Mouse (Mus musculus) lung, embryonic 15.5 days (tissue): Measurements from ENCODE around the gene Hist2h3c2. TPM values are rescaled to one million over a fixed set of nuclear protein-coding genes. Genes with fewer than 3 reads are reported as not detected.
A peak's percentile ranks its signal among the peaks of the same experiment; 100 is the strongest.
"Not testable (repeated sequence)": the region's sequence is repeated elsewhere in the genome, so short reads cannot be mapped to it uniquely, and the experiment has no call there.

Source experiments
- ATAC-seq: fragments of 200-750 bp; cut with Nextera tagmentation; 2 replicates; pipeline ENCODE4 v1.8.0; 2017; ENCODE audit warnings: moderate number of reproducible peaks, borderline replicate concordance; ENCODE audit not compliant: low FRiP score, low TSS enrichment; ENCODE audit errors: extremely low read depth
- H3K27ac ChIP-seq: fragments of 300-500 bp; sonication (generic); 2 replicates; pipeline ENCODE4 v1.5.1; 2015; ENCODE audit warnings: moderate library complexity, mild to moderate bottlenecking, inconsistent platforms
- H3K27me3 ChIP-seq: fragments of 300-500 bp; sonication (generic); 2 replicates; pipeline ENCODE4 v1.6.1; 2015; ENCODE audit warnings: inconsistent platforms
- H3K36me3 ChIP-seq: fragments of 300-500 bp; sonication (generic); 2 replicates; pipeline ENCODE4 v1.6.1; 2015; ENCODE audit warnings: inconsistent platforms
- H3K4me1 ChIP-seq: fragments of 300-500 bp; sonication (generic); 2 replicates; pipeline ENCODE4 v1.6.1; 2015; ENCODE audit warnings: inconsistent platforms
- H3K4me2 ChIP-seq: fragments of 300-500 bp; sonication (generic); 2 replicates; pipeline ENCODE4 v1.6.1; 2015; ENCODE audit warnings: inconsistent platforms, mild to moderate bottlenecking, moderate library complexity
- H3K4me3 ChIP-seq: fragments of 300-500 bp; sonication (generic); 2 replicates; pipeline ENCODE4 v1.5.1; 2015; ENCODE audit warnings: mild to moderate bottlenecking, inconsistent platforms
- H3K9ac ChIP-seq: fragments of 300-500 bp; sonication (generic); 2 replicates; pipeline ENCODE4 v1.6.1; 2015; ENCODE audit warnings: inconsistent platforms
- H3K9me3 ChIP-seq: fragments of 300-500 bp; sonication (generic); 2 replicates; pipeline ENCODE4 v1.6.1; 2016; ENCODE audit warnings: inconsistent platforms
- WGBS: fragments of 180-500 bp; shearing (Covaris S2); methylation state at CpG from one replicate; pipeline ENCODE4 v1.1.7; 2015; 5-methylcytosine and 5-hydroxymethylcytosine counted together
- polyA plus RNA-seq: library from polyadenylated mRNA; unstranded; fragments of >200 nt; fragmentation: Nextera tagmentation; extraction: Ambion mirVana; gene quantifications from 2 replicates; pipeline ENCODE4 v1.2.1, GENCODE M21; 2015

Gene Hist2h3c2
- polyA plus RNA-seq, 1 experiment from 2014 or later = 9.8 TPM

- no peaks in the 10 kb centered on the region for H3K9me3 ChIP-seq
- H3K4me2 ChIP-seq = no peak overlapping the region
- peaks cover 26% of the 10 kb centered on the region for H3K4me1 ChIP-seq
- no peak overlapping the region for H3K4me3 ChIP-seq
- H3K27ac ChIP-seq = no peak overlapping the region
- no peaks in the 10 kb centered on the region for H3K27me3 ChIP-seq
- WGBS = 46% methylated on average over 8 of the region's 8 CpGs
- H3K36me3 ChIP-seq = no peaks in the 10 kb centered on the region
- no peak overlapping the region for H3K9ac ChIP-seq
- 0 out of 2 replicates have a peak, but pooled peaks have one; percentile 21 for ATAC-seq
These were observed 12.0 kb downstream of the Hist2h3c2 start for GRCm38 (mm10) chr3:96226695-96227648.

GRCm38 (mm10) chr3:96225421-96225820 is 13.5 kb downstream of the Hist2h3c2 start:
- Histone ChIP-seq H3K4me3 (no peak overlapping the region), H3K4me1 (peaks cover 28% of the 10 kb centered on the region), H3K27ac (no peak overlapping the region), H3K4me2 (no peak overlapping the region), H3K9me3 (no peaks in the 10 kb centered on the region), H3K36me3 (no peaks in the 10 kb centered on the region), H3K27me3 (no peaks in the 10 kb centered on the region), H3K9ac (no peak overlapping the region)
- 46% methylated on average over 2 of the region's 2 CpGs for WGBS
- no peak for ATAC-seq

GRCm38 (mm10) chr3:96222774-96223173 is 16.2 kb downstream of the Hist2h3c2 start:
- Histone ChIP-seq H3K4me3 (no peak overlapping the region), H3K27me3 (no peaks in the 10 kb centered on the region), H3K27ac (no peak overlapping the region), H3K9ac (no peak overlapping the region), H3K36me3 (no peaks in the 10 kb centered on the region), H3K4me1 (peaks cover 37% of the 10 kb centered on the region), H3K4me2 (peak overlapping the region; percentile 89), H3K9me3 (no peaks in the 10 kb centered on the region)
- 91% methylated on average over 4 of the region's 4 CpGs for WGBS
- ATAC-seq = no peak

GRCm38 (mm10) chr3:96221640-96222038 is 17.3 kb downstream of the Hist2h3c2 start:
- peak overlapping the region; percentile 55 for H3K4me3 ChIP-seq
- WGBS = 19% methylated on average over 9 of the region's 9 CpGs
- no peaks in the 10 kb centered on the region for H3K9me3 ChIP-seq
- no peak for ATAC-seq
- H3K4me1 ChIP-seq = peaks cover 27% of the 10 kb centered on the region
- H3K4me2 ChIP-seq = peak overlapping the region; percentile 89
- peak overlapping the region; percentile 97 for H3K27ac ChIP-seq
- H3K36me3 ChIP-seq = no peaks in the 10 kb centered on the region
- H3K27me3 ChIP-seq = no peaks in the 10 kb centered on the region
- H3K9ac ChIP-seq = peak overlapping the region; percentile 55

- Histone ChIP-seq H3K27ac (peak within 1 kb of the TSS; percentile 97), H3K36me3 (no peaks in the 10 kb centered on the region), H3K4me2 (peak within 1 kb of the TSS; percentile 89), H3K9ac (peak within 1 kb of the TSS; percentile 90), H3K9me3 (no peaks in the 10 kb centered on the region), H3K27me3 (no peaks in the 10 kb centered on the region), H3K4me1 (peaks cover 27% of the 10 kb centered on the region), H3K4me3 (peak within 1 kb of the TSS; percentile 55)
- ATAC-seq = peak; percentile 93
- WGBS = under 1% methylated on average over 43 of the region's 43 CpGs
These were observed 17.9 kb downstream of the Hist2h3c2 start, which contains the start of the genes Hist2h2ac and Hist2h2be for GRCm38 (mm10) chr3:96220765-96221639. Hist2h2ac (minus strand) TSS chr3:96220880. Hist2h2be (plus strand) TSS chr3:96221119.

GRCm38 (mm10) chr3:96220131-96220764 is 18.7 kb downstream of the Hist2h3c2 start:
- H3K36me3 ChIP-seq, H3K9me3 ChIP-seq, ATAC-seq, H3K27me3 ChIP-seq: not testable (repeated sequence)
- peak overlapping the region; percentile 55 for H3K4me3 ChIP-seq
- H3K4me1 ChIP-seq = peaks cover 27% of the 10 kb centered on the region
- peak overlapping the region; percentile 89 for H3K4me2 ChIP-seq
- under 1% methylated on average over 44 of the region's 47 CpGs for WGBS
- H3K9ac ChIP-seq = peak overlapping the region; percentile 90
- peak overlapping the region; percentile 97 for H3K27ac ChIP-seq

GRCm38 (mm10) chr3:96219661-96220130 is 19.2 kb downstream of the Hist2h3c2 start, which contains the start of the genes Bola1 and Hist2h2ab:
Bola1 (minus strand) TSS chr3:96219709.
Hist2h2ab (plus strand) TSS chr3:96219865.
- H3K9me3 ChIP-seq = no peaks in the 10 kb centered on the region
- peak; percentile 83 for ATAC-seq
- peak within 1 kb of the TSS; percentile 89 for H3K4me2 ChIP-seq
- H3K4me3 ChIP-seq = peak within 1 kb of the TSS; percentile 55
- under 1% methylated on average over 37 of the region's 37 CpGs for WGBS
- no peaks in the 10 kb centered on the region for H3K36me3 ChIP-seq
- H3K27ac ChIP-seq = peak within 1 kb of the TSS; percentile 97
- peaks cover 27% of the 10 kb centered on the region for H3K4me1 ChIP-seq
- no peaks in the 10 kb centered on the region for H3K27me3 ChIP-seq
- H3K9ac ChIP-seq = peak within 1 kb of the TSS; percentile 90

GRCm38 (mm10) chr3:96219191-96219641 is 19.7 kb downstream of the Hist2h3c2 start:
- H3K27ac ChIP-seq = peak overlapping the region; percentile 97
- peak overlapping the region; percentile 46 for H3K9ac ChIP-seq
- no peaks in the 10 kb centered on the region for H3K27me3 ChIP-seq
- under 1% methylated on average over 12 of the region's 12 CpGs for WGBS
- ATAC-seq = peak; percentile 13; the same call in 1 of the 2 replicates
- peaks cover 27% of the 10 kb centered on the region for H3K4me1 ChIP-seq
- H3K9me3 ChIP-seq = no peaks in the 10 kb centered on the region
- H3K36me3 ChIP-seq = no peaks in the 10 kb centered on the region
- peak overlapping the region; percentile 89 for H3K4me2 ChIP-seq
- peak overlapping the region; percentile 55 for H3K4me3 ChIP-seq

- Histone ChIP-seq H3K9ac (no peak overlapping the region), H3K9me3 (no peaks in the 10 kb centered on the region), H3K27ac (no peak overlapping the region), H3K36me3 (no peaks in the 10 kb centered on the region), H3K4me2 (no peak overlapping the region), H3K4me3 (no peak overlapping the region), H3K27me3 (no peaks in the 10 kb centered on the region), H3K4me1 (no peaks in the 10 kb centered on the region)
- 23% methylated on average over 15 of the region's 15 CpGs for WGBS
- no peak for ATAC-seq
These were observed 29.7 kb downstream of the Hist2h3c2 start for GRCm38 (mm10) chr3:96209242-96209641.

GRCm38 (mm10) chr3:96207819-96208218 is 31.1 kb downstream of the Hist2h3c2 start:
- H3K4me3 ChIP-seq = no peak overlapping the region
- no peak overlapping the region for H3K4me2 ChIP-seq
- H3K4me1 ChIP-seq = no peaks in the 10 kb centered on the region
- no peaks in the 10 kb centered on the region for H3K9me3 ChIP-seq
- ATAC-seq = no peak
- H3K27ac ChIP-seq = no peak overlapping the region
- no peak overlapping the region for H3K9ac ChIP-seq
- WGBS = 68% methylated on average over 3 of the region's 3 CpGs
- H3K27me3 ChIP-seq = no peaks in the 10 kb centered on the region
- no peaks in the 10 kb centered on the region for H3K36me3 ChIP-seq

GRCm38 (mm10) chr3:96199731-96200130 is 39.2 kb downstream of the Hist2h3c2 start:
- H3K4me2 ChIP-seq = no peak overlapping the region
- 30% methylated on average over 2 of the region's 2 CpGs for WGBS
- H3K4me3 ChIP-seq = no peak overlapping the region
- H3K4me1 ChIP-seq = peaks cover 13% of the 10 kb centered on the region
- no peak for ATAC-seq
- H3K9ac ChIP-seq = no peak overlapping the region
- H3K9me3 ChIP-seq = no peaks in the 10 kb centered on the region
- no peaks in the 10 kb centered on the region for H3K36me3 ChIP-seq
- no peak overlapping the region for H3K27ac ChIP-seq
- H3K27me3 ChIP-seq = no peaks in the 10 kb centered on the region
